Mouse (Mus musculus) hindbrain, postnatal 0 days (tissue): ENCODE data around the gene Gnai3. TPM values are rescaled to one million over a fixed set of nuclear protein-coding genes. Genes with fewer than 3 reads are reported as not detected.
A peak's percentile ranks its signal among the peaks of the same experiment; 100 is the strongest.

Experiments used
- ATAC-seq: fragments of 200-750 bp; cut with Nextera tagmentation; 2 replicates; pipeline ENCODE4 v1.8.0; 2017; ENCODE audit warnings: mild to moderate bottlenecking, moderate TSS enrichment, moderate library complexity
- DNase-seq: peaks from one replicate; pipeline ENCODE4 v3.0.0-alpha.2; 2015; ENCODE audit warnings: low spot score
- H3K27ac ChIP-seq: fragments of 300-500 bp; sonication (generic); 2 replicates; pipeline ENCODE4 v1.5.1; 2014; ENCODE audit warnings: mild to moderate bottlenecking
- H3K27me3 ChIP-seq: fragments of 300-500 bp; sonication (generic); 2 replicates; pipeline ENCODE4 v1.6.1; 2014; ENCODE audit warnings: low read length, mixed read lengths; ENCODE audit not compliant: insufficient read depth
- H3K36me3 ChIP-seq: fragments of 300-500 bp; sonication (generic); 2 replicates; pipeline ENCODE4 v1.6.1; 2014; ENCODE audit warnings: low read length, mixed read lengths; ENCODE audit not compliant: insufficient read depth
- H3K4me1 ChIP-seq: fragments of 300-500 bp; sonication (generic); 2 replicates; pipeline ENCODE4 v1.6.1; 2014; ENCODE audit warnings: antibody characterized with exemption, low read length, mixed read lengths; ENCODE audit not compliant: insufficient read depth
- H3K4me2 ChIP-seq: fragments of 300-500 bp; sonication (generic); 2 replicates; pipeline ENCODE4 v1.6.1; 2014; ENCODE audit warnings: low read depth, mild to moderate bottlenecking, low read length, moderate library complexity, mixed read lengths
- H3K4me3 ChIP-seq: fragments of 300-500 bp; sonication (generic); 2 replicates; pipeline ENCODE4 v1.5.1; 2014; ENCODE audit warnings: low read length
- H3K9ac ChIP-seq: fragments of 300-500 bp; sonication (generic); replicated peaks from 2 replicates; pipeline ENCODE4 v1.6.1; 2014; ENCODE audit warnings: mild to moderate bottlenecking, low read length, moderate library complexity, mixed read lengths
- H3K9me3 ChIP-seq: fragments of 300-500 bp; sonication (generic); 2 replicates; pipeline ENCODE4 v1.6.1; 2016; ENCODE audit warnings: low read length, mixed read lengths
- CTCF ChIP-seq: IDR thresholded peaks from 2 replicates; pipeline ENCODE4 v1.5.1; 2016; ENCODE audit warnings: antibody characterized with exemption, control low read depth, low read depth
- WGBS: fragments of 180-500 bp; shearing (Covaris S2); extraction: QIAGEN DNeasy Blood & Tissue Kit; methylation state at CpG from one replicate; pipeline ENCODE4 v1.1.7; 2014; 5-methylcytosine and 5-hydroxymethylcytosine counted together
- polyA plus RNA-seq: library from polyadenylated mRNA; unstranded; fragments of >200 nt; fragmentation: Nextera tagmentation; extraction: Ambion mirVana; gene quantifications from 2 replicates; pipeline ENCODE4 v1.2.1, GENCODE M21; 2015
- total RNA-seq: library from RNA; depleted of rRNA; stranded (reverse); fragments of >200 nt; gene quantifications from 2 replicates; pipeline ENCODE4 v1.2.3, GENCODE M21; 2014

The Gnai3 gene
- total and polyA plus RNA-seq, 2 experiments from 2014 or later = 61.0 to 100 TPM

DNA sequence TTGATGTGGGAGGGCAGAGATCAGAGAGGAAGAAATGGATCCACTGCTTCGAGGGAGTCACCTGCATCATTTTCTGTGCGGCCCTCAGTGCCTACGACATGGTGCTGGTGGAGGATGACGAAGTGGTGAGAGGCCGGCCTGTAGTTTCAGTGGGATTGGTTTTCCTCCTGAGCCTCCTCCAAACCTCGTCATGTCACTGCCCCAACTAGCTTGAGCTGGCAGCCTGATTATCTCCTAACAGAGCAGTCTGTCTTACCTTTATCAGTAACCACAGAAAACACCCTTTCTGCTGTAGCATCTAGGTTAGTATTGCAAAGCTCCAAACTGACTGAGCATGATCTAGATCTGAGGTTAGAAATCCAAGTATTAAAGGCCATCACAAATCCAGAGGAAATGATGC is 47.6 kb downstream of the Gnai3 start:
- Histone ChIP-seq H3K27ac (no peak overlapping the region), H3K36me3 (no peaks in the 10 kb centered on the region), H3K4me3 (no peak overlapping the region), H3K9ac (no peak overlapping the region), H3K4me2 (no peak overlapping the region), H3K27me3 (no peaks in the 10 kb centered on the region), H3K4me1 (no peaks in the 10 kb centered on the region), H3K9me3 (no peaks in the 10 kb centered on the region)
- no peak for TF ChIP-seq CTCF
- 84% methylated on average over 6 of the region's 6 CpGs for WGBS
- no peak for ATAC-seq
- DNase-seq = no peak

GRCm38 (mm10) chr3:108097656-108098055 is 48.3 kb downstream of the Gnai3 start:
- Histone ChIP-seq H3K9ac (no peak overlapping the region), H3K9me3 (no peaks in the 10 kb centered on the region)

DNA sequence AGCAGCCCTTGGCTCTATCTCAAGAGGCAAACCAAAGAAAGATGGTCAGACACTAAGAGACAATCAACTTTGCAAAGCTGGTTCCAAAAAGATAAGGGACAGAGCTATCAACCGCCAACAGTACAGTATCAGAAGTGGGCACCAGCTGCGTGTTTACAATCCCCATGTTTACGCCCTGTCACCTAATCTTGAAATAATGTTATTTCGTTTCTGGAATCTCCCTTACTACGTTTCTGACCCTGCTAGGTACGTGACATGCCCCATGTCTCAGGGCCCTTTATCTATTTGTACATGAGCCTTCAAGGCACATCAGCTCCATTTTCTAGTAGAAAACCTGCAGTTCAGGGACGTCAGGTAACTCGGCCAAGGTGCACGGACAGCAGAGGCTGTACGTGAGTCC is 49.2 kb downstream of the Gnai3 start:
- no peaks in the 10 kb centered on the region for H3K9me3 ChIP-seq
- no peak overlapping the region for H3K9ac ChIP-seq
- H3K4me2 ChIP-seq = no peak overlapping the region
- no peaks in the 10 kb centered on the region for H3K4me1 ChIP-seq
- DNase-seq (no peak), ATAC-seq (no peak)
- no peaks in the 10 kb centered on the region for H3K27me3 ChIP-seq
- no peak overlapping the region for H3K4me3 ChIP-seq
- TF ChIP-seq CTCF = no peak
- no peak overlapping the region for H3K27ac ChIP-seq
- 93% methylated on average over 10 of the region's 10 CpGs for WGBS
- H3K36me3 ChIP-seq = no peaks in the 10 kb centered on the region

More at GRCm38 (mm10) chr3:108097656-108098055, 48.3 kb downstream of the Gnai3 start:
- ATAC-seq (no peak), DNase-seq (no peak)
- H3K4me2 ChIP-seq = no peak overlapping the region
- H3K27ac ChIP-seq = no peak overlapping the region
- 89% methylated on average over 8 of the region's 8 CpGs for WGBS
- no peak overlapping the region for H3K4me3 ChIP-seq
- TF ChIP-seq CTCF = no peak
- no peaks in the 10 kb centered on the region for H3K36me3 ChIP-seq
- H3K4me1 ChIP-seq = no peaks in the 10 kb centered on the region
- H3K27me3 ChIP-seq = no peaks in the 10 kb centered on the region

- H3K27me3 ChIP-seq = no peaks in the 10 kb centered on the region
- no peak for DNase-seq
- no peaks in the 10 kb centered on the region for H3K4me1 ChIP-seq
- H3K4me3 ChIP-seq = no peak overlapping the region
- H3K4me2 ChIP-seq = no peak overlapping the region
- H3K27ac ChIP-seq = no peak overlapping the region
- no peak overlapping the region for H3K9ac ChIP-seq
- no peaks in the 10 kb centered on the region for H3K36me3 ChIP-seq
- 70% methylated on average over 8 of the region's 8 CpGs for WGBS
- no peaks in the 10 kb centered on the region for H3K9me3 ChIP-seq
- TF ChIP-seq CTCF = no peak
- ATAC-seq = no peak
Observed at GRCm38 (mm10) chr3:108096226-108096625, 49.7 kb downstream of the Gnai3 start.

- Histone ChIP-seq H3K4me2 (no peak overlapping the region), H3K27me3 (no peaks in the 10 kb centered on the region), H3K9ac (no peak overlapping the region), H3K36me3 (no peaks in the 10 kb centered on the region), H3K4me3 (no peak overlapping the region), H3K27ac (no peak overlapping the region), H3K4me1 (no peaks in the 10 kb centered on the region), H3K9me3 (no peaks in the 10 kb centered on the region)
- ATAC-seq (no peak), DNase-seq (no peak)
- TF ChIP-seq CTCF = no peak
- WGBS = 96% methylated on average over 12 of the region's 12 CpGs
Observed at GRCm38 (mm10) chr3:108094976-108095760, 50.8 kb downstream of the Gnai3 start.

DNA sequence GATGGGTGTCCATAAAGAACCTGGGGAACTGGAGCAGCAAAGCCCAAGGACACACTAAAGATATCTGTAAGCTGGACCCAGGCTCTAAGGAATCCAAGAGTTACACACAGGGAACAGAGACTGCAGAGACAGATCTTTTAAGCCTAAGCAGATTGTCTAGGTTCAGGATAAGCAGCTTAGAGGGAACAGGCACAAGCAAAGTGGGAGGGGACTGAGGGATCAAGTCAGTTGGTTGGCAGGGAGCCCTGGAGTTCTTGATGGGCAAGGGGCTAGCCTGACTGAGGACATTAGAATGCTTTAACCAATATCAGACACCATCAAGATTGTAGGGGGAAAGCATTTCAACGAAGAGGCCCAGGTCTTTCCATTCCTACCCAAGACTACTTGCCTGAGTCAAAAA is 51.8 kb downstream of the Gnai3 start:
- DNase-seq = peak; percentile 51

GRCm38 (mm10) chr3:108093306-108093705 is 52.6 kb downstream of the Gnai3 start:
- H3K36me3 ChIP-seq = no peaks in the 10 kb centered on the region
- whole genome bisulfite sequencing = 52% methylated on average over 6 of the region's 6 CpGs
- no peak overlapping the region for H3K4me2 ChIP-seq
- no peaks in the 10 kb centered on the region for H3K27me3 ChIP-seq
- DNase-seq = no peak
- no peak for ATAC-seq
- no peaks in the 10 kb centered on the region for H3K4me1 ChIP-seq
- H3K9ac ChIP-seq = no peak overlapping the region
- no peaks in the 10 kb centered on the region for H3K9me3 ChIP-seq
- no peak overlapping the region for H3K27ac ChIP-seq
- H3K4me3 ChIP-seq = no peak overlapping the region
- TF ChIP-seq CTCF = no peak

More for the DNA sequence above, 51.8 kb downstream of the Gnai3 start:
- Histone ChIP-seq H3K27me3 (no peaks in the 10 kb centered on the region), H3K4me3 (no peak overlapping the region), H3K4me1 (no peaks in the 10 kb centered on the region), H3K9me3 (no peaks in the 10 kb centered on the region), H3K27ac (no peak overlapping the region), H3K4me2 (no peak overlapping the region), H3K36me3 (no peaks in the 10 kb centered on the region), H3K9ac (no peak overlapping the region)
- TF ChIP-seq CTCF = no peak
- WGBS = 79% methylated on average over 1 of the region's 1 CpGs
- no peak for ATAC-seq
